Mouse (Mus musculus): ENCODE results near the gene Calr.

Gene Calr

DNA sequence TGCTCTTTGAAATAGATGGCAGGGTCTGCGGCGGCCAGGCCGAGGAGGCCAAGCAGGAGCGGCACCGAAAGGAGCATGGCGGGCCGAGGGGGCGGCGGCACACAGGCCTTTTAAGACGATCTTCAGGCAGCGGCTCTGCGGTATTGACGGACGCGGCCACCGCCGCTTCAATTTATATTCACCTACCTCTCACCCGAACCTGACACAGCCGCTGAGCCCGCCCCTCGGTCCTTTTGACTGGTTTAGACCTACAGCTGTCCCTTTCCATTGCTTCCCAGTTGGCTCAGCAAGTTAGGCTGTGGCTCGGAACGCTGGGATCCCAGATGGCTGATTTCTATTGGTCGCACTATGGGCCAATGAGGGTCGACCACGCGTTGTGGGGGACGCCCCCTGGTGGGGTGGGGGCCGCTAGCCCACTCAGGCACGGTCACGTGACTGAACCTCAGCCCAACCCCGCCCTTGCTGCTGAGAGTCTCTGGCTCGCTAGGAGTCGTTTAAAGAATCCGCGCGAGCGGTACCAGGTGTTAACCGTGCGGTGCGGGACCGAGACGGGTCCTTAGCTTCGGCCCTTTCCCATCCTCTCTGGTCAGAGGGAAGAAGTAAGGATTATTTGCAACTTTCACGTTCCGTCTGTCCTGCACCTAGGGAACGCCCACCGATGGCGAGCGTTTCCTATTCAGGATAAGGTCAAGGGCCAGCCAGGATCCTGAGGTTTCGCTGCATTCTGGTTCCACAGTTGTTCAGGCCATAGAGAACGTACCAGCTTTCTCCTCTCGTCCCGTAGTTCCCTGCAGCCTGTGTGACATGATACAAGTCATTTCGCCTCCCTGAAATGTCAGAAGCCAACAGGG lies at the start of gene Calr:
Gene Calr, minus strand, starts transcription at position 213 of the 851 bp plus-strand sequence.
- peak; percentile 97 for ATAC-seq (ENCODE audit: low TSS enrichment)

DNA sequence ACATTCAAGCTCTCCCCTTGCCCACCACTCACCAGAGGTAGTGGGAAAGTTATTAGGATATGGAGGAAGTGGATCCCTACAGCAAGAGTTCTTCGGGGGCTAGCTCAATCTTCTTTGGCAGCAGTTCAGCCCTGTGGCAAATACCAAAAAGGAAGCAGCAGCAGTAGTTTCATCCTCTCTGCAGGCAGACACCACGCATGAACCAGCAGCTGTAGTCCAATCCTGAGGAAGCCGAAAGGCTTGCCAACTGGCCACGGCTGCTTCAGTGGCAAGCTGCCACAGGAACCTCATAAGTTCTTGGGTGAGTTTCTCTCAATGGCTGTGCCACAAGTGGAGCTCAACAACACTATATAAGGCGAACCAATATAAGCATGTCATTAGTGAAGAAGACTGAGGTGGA lies 49.2 kb upstream of the Calr start:
- ATAC-seq (ENCODE audit: low TSS enrichment) = no peak

DNA sequence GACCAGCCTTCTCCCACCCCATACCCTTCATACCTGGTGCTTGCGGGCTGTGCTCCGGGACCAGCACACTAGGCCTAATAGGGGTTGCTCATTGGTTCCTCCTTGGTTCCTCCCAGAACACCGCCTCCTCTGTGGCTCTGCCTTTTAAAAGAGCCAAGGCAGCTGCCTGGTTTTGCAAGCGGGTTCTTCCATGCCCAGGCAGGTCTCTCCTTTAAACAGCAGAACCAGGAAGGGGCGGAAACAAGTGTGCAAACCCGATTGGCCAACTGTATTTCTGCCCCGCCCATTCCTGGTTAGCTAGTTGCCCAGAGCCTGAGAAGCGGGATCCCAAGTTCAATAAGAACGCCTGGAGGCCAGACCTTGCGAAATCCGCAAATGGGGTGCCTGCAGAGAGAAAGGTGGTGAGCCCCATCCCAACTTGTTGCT lies 47.0 kb upstream of the Calr start, which contains the start of gene Gcdh:
Gene Gcdh, minus strand, starts transcription at position 213 of the 426 bp plus-strand sequence.
- peak; percentile 100 for ATAC-seq (ENCODE audit: low TSS enrichment)

DNA sequence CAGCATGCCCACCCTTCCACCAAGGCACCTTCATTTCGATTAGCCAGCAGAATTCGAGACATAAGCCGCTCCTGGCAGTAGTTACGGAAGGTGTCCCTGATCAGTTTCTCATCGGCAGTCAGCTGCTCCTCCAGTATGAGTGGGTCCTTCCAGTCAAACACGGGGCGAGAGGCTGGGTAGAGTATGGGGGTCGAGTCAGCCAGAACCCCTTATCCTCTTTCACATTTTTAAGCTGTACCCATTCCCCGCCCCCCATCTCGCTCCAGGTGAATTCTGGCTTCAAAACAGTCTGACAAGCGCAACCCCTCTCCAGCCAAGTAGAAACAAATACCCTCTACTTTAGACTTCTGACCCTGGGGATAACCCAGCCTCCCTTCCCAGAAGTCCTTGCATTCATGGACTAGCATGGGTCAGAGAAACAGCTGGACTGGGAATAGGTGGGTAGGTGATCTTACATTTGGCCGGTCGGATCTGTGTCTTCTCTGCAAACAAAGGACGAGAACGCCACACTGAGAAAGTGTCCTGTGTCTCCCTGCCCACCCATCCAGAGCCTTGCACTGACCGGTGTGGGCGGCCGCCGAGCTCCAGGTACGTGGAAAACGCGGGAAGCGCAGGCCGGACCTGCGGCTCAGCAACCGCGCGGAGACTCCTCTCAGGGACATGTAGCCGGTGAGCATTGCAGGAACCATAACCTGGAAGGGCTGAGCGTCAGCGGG lies 46.4 kb upstream of the Calr start:
- ATAC-seq (ENCODE audit: low TSS enrichment) = no peak

DNA sequence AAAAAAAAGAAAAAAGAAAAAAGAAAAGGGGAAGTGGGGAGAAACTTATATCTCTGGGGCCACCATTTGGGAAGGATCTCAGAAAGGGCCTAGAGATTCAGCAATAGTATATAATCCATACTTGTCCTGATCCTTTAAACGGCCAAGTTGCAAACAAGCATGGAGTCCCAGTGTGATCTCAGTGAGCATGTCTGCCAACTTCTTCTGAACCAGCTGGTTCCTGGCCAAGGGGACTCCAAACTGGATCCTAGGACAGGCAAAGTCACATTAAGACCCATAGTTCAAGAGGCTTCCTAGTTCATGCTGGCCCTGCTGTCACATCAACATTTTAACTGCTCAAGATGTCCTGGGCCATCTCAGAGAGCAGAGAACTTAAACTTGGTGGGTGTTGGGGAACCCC lies 42.4 kb upstream of the Calr start:
- ATAC-seq (ENCODE audit: low TSS enrichment) = no peak

DNA sequence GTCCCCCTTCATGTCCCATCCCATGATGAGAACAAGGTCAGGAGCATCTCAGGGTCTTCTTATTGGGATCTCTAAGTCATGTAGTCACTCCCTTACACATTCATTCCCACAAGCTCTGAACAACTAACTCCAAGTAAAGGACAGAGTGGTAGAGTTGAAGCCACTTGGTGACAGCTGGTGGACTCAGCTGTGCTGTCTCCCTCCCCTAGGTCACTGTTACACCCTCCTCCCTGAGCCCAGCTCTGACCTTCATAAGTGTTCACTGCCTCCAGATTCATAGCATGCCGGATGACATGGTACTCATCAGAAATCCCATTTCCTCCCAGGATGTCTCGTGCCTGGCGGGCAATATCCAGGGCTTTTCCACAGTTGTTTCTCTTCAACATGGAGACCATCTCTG lies 41.5 kb upstream of the Calr start:
- ATAC-seq (ENCODE audit: low TSS enrichment) = no peak

DNA sequence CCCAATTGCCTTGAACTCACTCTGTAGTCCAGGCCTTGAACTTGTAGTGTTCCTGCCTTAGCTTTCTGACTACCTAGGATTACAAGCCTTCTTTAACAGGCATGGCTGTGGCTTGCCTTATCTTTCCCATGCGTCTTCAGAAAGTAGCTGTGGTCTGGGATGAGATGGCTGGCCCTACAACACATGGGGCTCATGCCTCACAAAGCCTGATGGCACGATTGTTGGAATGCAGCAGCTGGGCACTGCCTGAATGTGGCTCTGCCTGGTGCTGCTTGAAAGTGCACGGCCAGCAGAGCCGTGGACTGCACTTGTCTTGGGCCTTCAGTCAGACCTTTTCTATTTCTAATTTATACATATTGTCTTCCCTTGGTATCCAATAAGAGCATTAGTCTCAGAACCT lies 38.0 kb upstream of the Calr start:
- no peak for ATAC-seq (ENCODE audit: low TSS enrichment)

DNA sequence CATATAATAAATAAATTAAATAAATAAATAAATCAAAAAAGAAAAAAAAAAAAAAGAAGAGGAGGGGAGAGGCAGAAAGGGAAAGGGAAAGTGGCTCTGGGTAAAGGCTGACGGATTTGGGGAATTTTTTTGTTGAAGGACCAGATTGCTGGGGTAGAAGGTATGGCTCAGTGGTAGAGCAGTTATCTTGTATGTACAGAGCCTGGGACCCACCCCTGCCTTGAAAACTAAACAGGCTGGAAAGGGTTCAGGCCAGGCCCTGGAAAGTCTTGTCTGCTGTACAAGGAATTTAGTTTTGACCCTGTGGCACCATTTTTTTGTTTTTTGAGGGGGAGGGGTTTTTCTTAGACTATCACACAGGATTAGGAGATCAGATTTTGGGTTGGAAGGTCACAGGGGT lies 32.2 kb upstream of the Calr start:
- no peak for ATAC-seq (ENCODE audit: low TSS enrichment)

DNA sequence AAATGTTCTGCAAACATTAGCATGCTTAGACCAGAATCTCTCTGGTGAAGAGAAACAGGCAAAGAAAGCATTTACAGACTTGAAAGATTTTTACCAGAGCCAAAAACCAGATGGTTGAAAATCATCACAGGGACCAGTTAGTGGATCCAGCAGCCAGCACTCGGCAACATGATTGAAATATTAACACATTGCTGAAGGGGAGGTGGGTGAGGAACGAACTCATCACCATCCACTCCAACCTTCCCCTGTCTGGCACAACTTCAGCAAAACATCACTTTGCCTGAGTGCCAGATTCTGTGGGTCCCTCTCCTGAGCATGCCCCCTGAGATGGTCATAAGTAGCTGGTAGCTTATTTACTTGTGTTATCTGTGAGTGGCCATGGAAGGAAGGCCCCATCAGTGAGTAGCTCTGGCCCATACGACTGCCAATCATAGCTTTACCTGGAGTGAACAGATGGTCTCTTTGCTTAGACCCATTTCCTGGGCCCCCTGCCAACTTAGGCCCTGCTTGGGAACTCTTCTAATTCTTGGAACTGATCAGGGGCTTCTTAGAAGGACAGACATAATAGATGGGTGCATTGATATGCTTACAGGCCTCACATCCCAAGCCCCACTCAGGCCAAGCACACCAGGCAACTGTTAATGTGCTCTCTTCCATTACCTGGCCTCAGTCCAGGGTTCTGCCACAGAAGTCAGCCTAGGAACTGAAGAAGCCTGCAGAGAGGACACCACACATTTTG lies 30.7 kb upstream of the Calr start:
- ATAC-seq (ENCODE audit: low TSS enrichment) = no peak

DNA sequence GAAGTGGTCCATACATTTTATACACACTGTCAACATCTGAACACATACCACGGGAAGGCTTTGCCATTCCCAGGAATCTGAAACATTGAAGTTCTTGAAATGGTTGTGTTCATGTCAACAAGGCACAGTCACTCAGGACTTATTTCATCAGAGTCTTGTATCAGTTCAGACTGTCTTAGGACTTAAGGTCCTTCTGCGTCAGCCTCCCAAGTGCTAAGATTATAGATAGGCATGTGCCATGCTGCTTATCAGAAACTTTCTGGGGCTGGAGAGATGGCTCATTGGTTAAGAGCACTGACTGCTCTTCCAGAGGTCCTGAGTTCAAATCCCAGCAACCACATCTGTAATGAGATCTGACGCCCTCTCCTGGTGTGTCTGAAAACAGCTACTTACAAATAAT lies 27.6 kb upstream of the Calr start:
- no peak for ATAC-seq (ENCODE audit: low TSS enrichment)

DNA sequence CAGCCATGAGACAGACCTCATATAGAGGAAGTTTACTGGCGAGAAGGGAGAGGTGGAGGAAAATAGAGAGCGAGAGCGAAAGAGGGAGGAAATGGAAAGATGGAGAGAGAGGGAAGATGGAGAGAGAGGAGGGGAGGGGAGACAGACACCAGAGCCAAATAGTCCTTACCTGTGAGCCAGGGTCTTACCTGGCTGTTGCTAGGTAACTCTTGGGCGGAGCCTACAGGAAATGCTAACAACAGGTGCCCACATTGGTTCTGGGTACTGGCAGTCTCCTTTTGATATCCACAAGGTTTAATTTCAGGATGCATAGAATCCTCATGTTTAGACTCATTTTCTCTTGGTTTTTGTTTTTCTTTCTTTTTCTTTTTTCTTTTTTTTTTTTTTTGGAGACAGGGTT lies 26.3 kb upstream of the Calr start:
- no peak for ATAC-seq (ENCODE audit: low TSS enrichment)

DNA sequence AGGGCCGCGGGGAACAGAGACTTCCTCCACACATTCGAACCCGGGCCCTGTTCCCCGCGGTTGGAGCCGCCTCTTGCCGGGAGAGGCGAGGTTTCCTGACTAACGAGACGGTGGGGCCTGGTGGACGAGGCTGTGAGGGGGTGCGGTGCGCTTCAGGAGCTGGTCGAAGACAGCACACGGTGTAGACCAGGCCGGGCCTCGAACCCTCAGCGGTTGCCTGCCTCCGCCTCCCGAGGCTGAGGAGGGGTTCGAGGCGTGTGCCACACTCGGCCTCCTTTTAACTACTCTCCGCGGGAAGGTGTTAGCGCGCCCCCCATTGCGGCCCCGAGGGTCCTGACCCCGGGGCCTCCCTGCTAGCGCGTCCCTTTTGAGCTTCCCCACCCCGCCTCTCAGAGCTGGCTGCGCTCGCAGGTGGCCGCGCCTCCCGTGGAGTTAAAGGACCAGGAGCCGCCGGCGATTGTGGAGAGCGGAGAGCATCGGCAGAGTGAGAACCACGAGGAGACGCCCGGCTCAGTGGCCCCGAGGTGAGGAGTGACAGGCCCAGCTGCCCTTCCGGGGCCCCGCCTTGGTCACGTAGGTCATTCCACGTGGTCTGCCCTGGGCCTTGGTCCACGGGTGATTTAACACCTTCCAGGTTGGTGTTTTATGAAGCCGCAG lies 25.7 kb upstream of the Calr start:
- ATAC-seq (ENCODE audit: low TSS enrichment) = no peak

DNA sequence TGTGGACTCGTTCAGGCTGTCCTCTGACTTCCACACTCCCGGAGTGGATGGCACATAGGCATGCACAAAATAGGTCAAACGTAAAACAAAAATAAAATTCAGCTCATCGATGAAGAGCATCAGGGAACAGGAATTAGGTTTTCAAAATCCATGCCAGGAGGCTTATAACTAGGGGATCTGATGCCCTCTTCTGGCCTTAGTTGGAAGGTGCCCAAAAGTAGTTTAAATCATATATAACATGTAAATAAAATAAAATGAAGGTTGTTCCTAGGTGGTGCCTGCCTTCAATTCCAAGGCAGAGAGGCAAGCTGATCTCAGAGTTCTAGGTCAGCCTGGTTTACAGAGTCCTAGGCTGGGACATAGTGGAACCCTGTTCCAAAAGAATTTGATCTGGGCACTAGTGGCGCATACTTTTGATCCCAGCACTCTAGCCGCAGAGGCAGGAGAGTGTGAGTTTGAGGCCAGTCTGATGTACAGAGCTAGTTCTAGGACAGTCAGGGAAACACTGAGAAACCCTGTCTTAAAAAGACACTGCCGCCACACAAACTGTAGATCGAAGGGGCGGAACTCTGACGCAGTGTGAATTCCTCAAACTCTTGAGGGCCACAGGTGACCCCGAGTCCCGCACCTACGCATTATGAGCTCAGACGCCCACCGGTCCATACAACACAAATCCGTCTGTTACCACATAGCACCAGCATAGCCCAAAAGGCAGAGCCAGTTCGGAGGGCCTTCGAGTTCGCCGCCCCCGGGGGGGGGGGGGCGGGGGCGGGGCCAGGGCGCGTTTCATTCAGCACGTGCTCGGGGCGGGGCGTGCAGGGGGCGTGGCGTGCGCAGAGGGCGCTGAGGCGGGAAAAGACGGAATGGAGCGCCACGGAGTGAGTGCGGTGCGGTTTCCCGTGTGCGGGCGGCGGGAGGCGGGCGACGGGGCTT lies 24.9 kb upstream of the Calr start, which contains the start of gene Syce2:
Gene Syce2, plus strand, starts transcription at position 736 of the 933 bp plus-strand sequence.
- 0 out of 2 replicates have a peak, but pooled peaks have one; percentile 22 for ATAC-seq (ENCODE audit: low TSS enrichment)

DNA sequence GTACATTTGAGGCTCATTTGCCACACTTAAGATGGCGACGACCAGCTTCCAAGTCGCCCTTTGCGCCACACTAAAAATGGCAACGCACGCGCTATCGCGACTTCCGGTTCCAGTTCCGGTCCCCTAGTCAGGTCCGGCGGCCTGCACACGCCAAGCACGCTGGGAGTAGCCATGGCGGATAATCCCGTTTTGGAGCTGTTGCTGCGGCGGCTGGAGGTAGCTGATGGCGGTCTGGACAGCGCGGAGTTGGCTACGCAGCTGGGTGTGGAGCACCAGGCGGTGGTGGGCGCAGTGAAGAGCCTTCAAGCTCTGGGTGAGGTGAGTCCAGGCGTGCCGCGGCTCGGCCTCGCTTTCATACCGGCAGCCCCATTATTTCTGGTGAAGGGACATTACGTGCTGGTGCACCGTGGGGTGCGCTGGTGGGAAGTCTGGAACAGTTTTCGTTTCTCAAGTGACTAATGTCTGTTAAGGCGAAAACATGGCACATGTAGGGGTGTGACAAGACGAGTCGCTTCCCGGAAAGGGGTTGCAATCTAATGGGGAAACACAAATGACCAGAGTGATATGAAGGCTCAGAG lies 10.2 kb upstream of the Calr start, which contains the start of gene Farsa:
Gene Farsa, plus strand, starts transcription at position 126 of the 578 bp plus-strand sequence.
- peak; percentile 98 for ATAC-seq (ENCODE audit: low TSS enrichment)

DNA sequence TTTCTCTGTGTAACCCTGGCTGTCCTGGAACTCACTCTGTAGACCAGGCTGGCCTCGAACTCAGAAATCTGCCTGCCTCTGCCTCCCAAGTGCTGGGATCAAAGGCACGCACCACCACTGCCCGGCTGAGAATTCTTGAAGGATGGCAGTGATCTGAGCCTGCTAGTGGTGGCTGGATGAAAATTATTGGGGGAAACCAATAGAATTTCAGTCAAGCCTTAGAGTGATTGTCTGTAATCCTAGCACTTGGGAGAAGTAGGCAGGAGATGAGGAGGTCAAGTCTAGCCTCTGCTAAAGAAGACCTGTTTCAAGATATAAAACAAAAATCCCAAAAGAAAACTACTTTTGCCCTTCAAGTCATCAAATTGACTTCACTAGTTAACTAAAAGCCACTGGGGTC lies 9.7 kb upstream of the Calr start:
- 0 out of 2 replicates have a peak, but pooled peaks have one; percentile 4 for ATAC-seq (ENCODE audit: low TSS enrichment)

DNA sequence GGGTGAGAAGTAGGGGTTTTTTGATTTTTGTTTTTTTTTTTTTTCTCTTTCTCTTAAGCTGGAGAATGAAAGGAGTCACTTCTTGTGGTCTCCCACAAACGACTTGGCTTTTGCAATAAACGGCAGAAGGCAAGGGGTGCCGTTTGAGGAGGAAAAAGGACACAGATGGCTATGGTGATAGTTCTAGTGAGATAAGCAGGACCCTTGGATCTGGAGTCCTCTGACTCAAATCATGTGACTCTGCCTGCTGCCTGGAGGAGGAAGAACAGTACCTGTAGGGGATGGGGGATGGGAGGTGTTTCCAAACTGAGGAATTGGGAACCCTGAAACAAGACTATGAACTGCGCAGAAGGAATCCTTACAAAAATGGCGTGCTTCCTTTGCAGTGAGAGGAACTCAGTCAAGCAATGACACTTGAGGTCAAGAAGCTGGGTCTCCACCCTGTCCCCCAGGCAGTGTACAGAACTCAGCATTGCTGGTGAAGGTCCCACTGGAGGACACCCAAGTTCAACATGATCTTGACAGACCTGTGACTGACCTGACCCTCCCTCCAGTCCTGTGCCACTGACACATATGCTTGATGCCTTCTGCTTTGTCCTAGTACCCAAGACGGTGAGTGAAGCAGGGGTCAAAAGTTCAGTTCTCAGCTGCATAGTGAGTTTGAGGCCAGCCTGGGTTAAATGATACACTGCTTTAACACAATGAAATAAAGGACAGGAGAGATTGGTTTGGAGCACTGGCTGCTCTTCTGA lies 1.1 kb upstream of the Calr start:
- no peak for ATAC-seq (ENCODE audit: low TSS enrichment)

DNA sequence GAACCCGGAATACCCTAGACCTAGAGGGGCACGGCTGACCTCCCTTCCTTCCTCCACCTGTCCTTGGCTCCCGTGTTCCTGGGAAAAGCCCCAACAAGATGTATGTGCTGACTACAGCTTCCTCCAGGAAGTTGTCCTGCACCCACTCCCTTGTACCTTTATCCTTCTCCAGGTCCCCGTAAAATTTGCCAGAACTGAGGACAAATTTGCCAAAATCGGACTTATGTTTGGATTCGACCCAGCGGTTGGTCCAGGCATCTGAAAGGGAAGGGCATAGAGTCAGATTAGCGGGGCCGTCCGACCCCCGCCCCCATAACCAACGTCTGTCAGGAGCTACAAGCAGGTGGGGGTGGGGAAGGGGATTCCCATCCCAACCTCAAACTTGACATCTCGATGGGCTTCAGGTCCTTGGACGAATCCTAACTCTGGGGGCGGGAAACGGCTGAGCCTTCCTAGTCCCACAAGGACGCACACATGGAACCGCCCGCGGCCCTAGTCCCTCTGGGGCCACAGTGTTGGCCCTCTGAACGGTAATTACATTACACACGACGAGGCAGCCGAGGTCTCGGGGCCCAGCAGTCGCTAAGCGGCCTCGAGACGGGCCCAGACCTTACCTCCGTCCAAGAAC lies 526 bp downstream of the Calr start:
- peak; percentile 5 for ATAC-seq (ENCODE audit: low TSS enrichment)

DNA sequence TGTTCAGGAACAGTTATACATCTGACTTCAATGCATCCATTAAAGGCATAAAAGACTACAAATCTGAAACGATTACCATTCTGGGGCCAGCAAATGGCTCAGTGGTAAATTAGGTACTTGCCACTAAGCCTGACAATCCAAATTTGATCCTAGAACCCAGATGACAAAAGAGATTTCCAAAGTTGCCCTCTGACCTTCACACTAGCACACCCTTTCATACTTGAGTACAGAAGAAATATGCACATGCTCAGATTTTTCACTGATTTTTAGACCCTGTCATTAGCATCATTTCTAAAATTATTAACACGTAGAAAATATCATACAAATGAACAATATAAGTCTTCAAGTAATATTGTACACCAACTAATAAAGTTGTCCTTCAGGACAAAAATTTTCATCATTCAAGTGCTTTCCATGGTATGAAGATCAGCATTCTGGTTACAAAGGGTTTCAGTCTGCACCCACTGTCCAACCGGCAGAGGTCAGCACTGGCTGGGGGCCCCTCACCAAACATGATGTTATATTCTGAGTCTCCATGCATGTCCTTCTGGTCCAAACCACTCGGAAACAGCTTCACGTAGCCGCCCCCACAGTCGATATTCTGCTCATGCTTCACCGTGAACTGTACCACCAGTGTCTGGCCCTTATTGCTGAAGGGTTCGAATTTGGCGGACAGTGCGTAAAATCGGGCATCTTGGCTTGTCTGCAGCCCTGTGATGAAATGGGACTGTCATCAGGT lies 1.2 kb downstream of the Calr start:
- no peak for ATAC-seq (ENCODE audit: low TSS enrichment)

Data from frontal cortex, adult (tissue).